Mouse (Mus musculus) olfactory bulb, adult 2 months (tissue): ENCODE measurements around the gene Pfn4.

Experiments used
- CTCF ChIP-seq: fragments of 200-500 bp; IDR thresholded peaks from 2 replicates; pipeline ENCODE4 v1.5.1; 2012; ENCODE audit warnings: low read depth, mild to moderate bottlenecking, low read length, moderate library complexity; ENCODE audit not compliant: insufficient read depth
- POLR2A ChIP-seq: fragments of 200-500 bp; IDR thresholded peaks from 2 replicates; pipeline ENCODE4 v1.6.1; 2012; ENCODE audit warnings: mild to moderate bottlenecking, low read depth, low read length, moderate library complexity; ENCODE audit not compliant: insufficient read depth

DNA sequence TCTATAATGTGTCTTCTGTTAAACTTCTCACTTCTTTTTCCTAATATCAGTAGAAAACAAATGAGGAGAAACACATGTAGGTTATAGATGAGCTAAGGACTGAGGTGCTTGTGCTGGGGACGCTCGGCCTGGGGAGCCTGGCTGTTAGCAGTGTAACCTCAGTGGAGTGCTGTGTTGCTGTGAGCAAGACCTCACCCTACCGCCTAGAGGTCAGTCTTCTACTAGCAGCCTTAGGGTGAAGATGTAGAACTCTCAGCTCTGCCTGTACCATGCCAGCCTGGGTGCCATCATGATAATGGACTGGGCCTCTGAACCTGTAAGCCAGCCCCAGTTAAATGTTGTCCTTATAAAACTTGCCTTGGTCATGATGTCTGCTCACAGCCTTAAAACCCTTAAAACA is 58.4 kb downstream of the Pfn4 start:
- TF ChIP-seq POLR2A (no peak), CTCF (no peak)
